Mouse (Mus musculus) heart, postnatal 4 days (tissue): Measurements from ENCODE around the gene Rpl3. TPM values are rescaled to one million over a fixed set of nuclear protein-coding genes. Genes with fewer than 3 reads are reported as not detected.
"Not testable (repeated sequence)": the region's sequence is repeated elsewhere in the genome, so short reads cannot be mapped to it uniquely, and the experiment has no call there.

ENCODE experiments used
- DNase-seq: peaks from one replicate; pipeline ENCODE4 v3.0.0; 2021
- total RNA-seq, 2 experiments: library from RNA; stranded (reverse); gene quantifications; 2 replicates each; pipeline ENCODE4 v1.2.3; 2021

Gene Rpl3
- 100 to 1,000 TPM; 591 to 607 TPM for total RNA-seq

- DNase-seq = peak; percentile 85
Measured at GRCm38 (mm10) chr15:80091121-80091955, at the start of gene Rpl3, which contains the start of gene Syngr1. Gene Rpl3 (minus strand): TSS chr15:80091868. Gene Syngr1 (plus strand): TSS chr15:80091334.

- DNase-seq = no peak
Measured at GRCm38 (mm10) chr15:80140878-80141277, 49.2 kb upstream of the Rpl3 start.

GRCm38 (mm10) chr15:80140302-80140701 lies 48.6 kb upstream of the Rpl3 start:
- no peak for DNase-seq

GRCm38 (mm10) chr15:80137945-80138791 lies 46.5 kb upstream of the Rpl3 start:
- no peak for DNase-seq

GRCm38 (mm10) chr15:80136645-80137044 lies 45.0 kb upstream of the Rpl3 start:
- no peak for DNase-seq

- DNase-seq = no peak
Measured at GRCm38 (mm10) chr15:80135499-80135898, 43.8 kb upstream of the Rpl3 start.

- DNase-seq = peak; percentile 38
Measured at GRCm38 (mm10) chr15:80134450-80134847, 42.8 kb upstream of the Rpl3 start.

- peak; percentile 43 for DNase-seq
Measured at GRCm38 (mm10) chr15:80133682-80134449, 42.2 kb upstream of the Rpl3 start.

- DNase-seq = peak; percentile 94
Measured at GRCm38 (mm10) chr15:80132993-80133586, 41.4 kb upstream of the Rpl3 start, which contains the start of gene Tab1. Gene Tab1 (plus strand): TSS chr15:80133127.

GRCm38 (mm10) chr15:80132452-80132851 lies 40.8 kb upstream of the Rpl3 start:
- DNase-seq = no peak

GRCm38 (mm10) chr15:80131421-80131820 lies 39.8 kb upstream of the Rpl3 start:
- no peak for DNase-seq

- DNase-seq = no peak
Measured at GRCm38 (mm10) chr15:80130689-80131088, 39.0 kb upstream of the Rpl3 start.

- no peak for DNase-seq
Measured at GRCm38 (mm10) chr15:80129982-80130381, 38.3 kb upstream of the Rpl3 start.

- DNase-seq = no peak
Measured at GRCm38 (mm10) chr15:80127191-80127590, 35.5 kb upstream of the Rpl3 start.

- no peak for DNase-seq
Measured at GRCm38 (mm10) chr15:80124651-80125050, 33.0 kb upstream of the Rpl3 start.

- DNase-seq = not testable (repeated sequence)
Measured at GRCm38 (mm10) chr15:80122431-80122830, 30.8 kb upstream of the Rpl3 start.

GRCm38 (mm10) chr15:80121721-80122325 lies 30.2 kb upstream of the Rpl3 start:
- no peak for DNase-seq

- no peak for DNase-seq
Measured at GRCm38 (mm10) chr15:80119076-80119475, 27.4 kb upstream of the Rpl3 start.

- no peak for DNase-seq
Measured at GRCm38 (mm10) chr15:80117154-80117553, 25.5 kb upstream of the Rpl3 start.

GRCm38 (mm10) chr15:80115866-80116794 lies 24.5 kb upstream of the Rpl3 start:
- DNase-seq = no peak
